Mouse (Mus musculus) limb, embryonic 13.5 days (tissue): Measurements from ENCODE around the gene Mettl13. TPM values are rescaled to one million over a fixed set of nuclear protein-coding genes. Genes with fewer than 3 reads are reported as not detected.

Experiments used
- ATAC-seq: fragments of 200-750 bp; cut with Nextera tagmentation; 2 replicates; pipeline ENCODE4 v1.8.0; 2017; ENCODE audit warnings: low read depth, moderate number of reproducible peaks, moderate TSS enrichment; ENCODE audit not compliant: low FRiP score
- H3K27ac ChIP-seq: fragments of 300-500 bp; sonication (generic); 2 replicates; pipeline ENCODE4 v1.5.1; 2015; ENCODE audit warnings: inconsistent platforms, mild to moderate bottlenecking, moderate library complexity
- H3K27me3 ChIP-seq: fragments of 300-500 bp; sonication (generic); 2 replicates; pipeline ENCODE4 v1.6.1; 2015; ENCODE audit warnings: mild to moderate bottlenecking, inconsistent platforms
- H3K36me3 ChIP-seq: fragments of 300-500 bp; sonication (generic); 2 replicates; pipeline ENCODE4 v1.6.1; 2015; ENCODE audit warnings: inconsistent platforms, mild to moderate bottlenecking, moderate library complexity
- H3K4me1 ChIP-seq: fragments of 300-500 bp; sonication (generic); 2 replicates; pipeline ENCODE4 v1.6.1; 2015; ENCODE audit warnings: inconsistent platforms
- H3K4me2 ChIP-seq: fragments of 300-500 bp; sonication (generic); replicated peaks from 2 replicates; pipeline ENCODE4 v1.6.1; 2015; ENCODE audit warnings: inconsistent platforms, mild to moderate bottlenecking, moderate library complexity
- H3K4me3 ChIP-seq: fragments of 300-500 bp; sonication (generic); 2 replicates; pipeline ENCODE4 v1.5.1; 2015; ENCODE audit warnings: moderate library complexity, mild to moderate bottlenecking, inconsistent platforms
- H3K9ac ChIP-seq: fragments of 300-500 bp; sonication (generic); 2 replicates; pipeline ENCODE4 v1.6.1; 2015; ENCODE audit warnings: mild to moderate bottlenecking, inconsistent platforms
- H3K9me3 ChIP-seq: fragments of 300-500 bp; sonication (generic); 2 replicates; pipeline ENCODE4 v1.6.1; 2016; ENCODE audit warnings: inconsistent platforms
- WGBS: fragments of 180-500 bp; shearing (Covaris S2); methylation state at CpG from one replicate; pipeline ENCODE4 v1.1.7; 2015; 5-methylcytosine and 5-hydroxymethylcytosine counted together
- polyA plus RNA-seq: library from polyadenylated mRNA; unstranded; fragments of >200 nt; fragmentation: Nextera tagmentation; extraction: Ambion mirVana; gene quantifications from 2 replicates; pipeline ENCODE4 v1.2.1, GENCODE M21; 2015

The Mettl13 gene
- polyA plus RNA-seq, 1 experiment from 2014 or later: 31.8 TPM

DNA sequence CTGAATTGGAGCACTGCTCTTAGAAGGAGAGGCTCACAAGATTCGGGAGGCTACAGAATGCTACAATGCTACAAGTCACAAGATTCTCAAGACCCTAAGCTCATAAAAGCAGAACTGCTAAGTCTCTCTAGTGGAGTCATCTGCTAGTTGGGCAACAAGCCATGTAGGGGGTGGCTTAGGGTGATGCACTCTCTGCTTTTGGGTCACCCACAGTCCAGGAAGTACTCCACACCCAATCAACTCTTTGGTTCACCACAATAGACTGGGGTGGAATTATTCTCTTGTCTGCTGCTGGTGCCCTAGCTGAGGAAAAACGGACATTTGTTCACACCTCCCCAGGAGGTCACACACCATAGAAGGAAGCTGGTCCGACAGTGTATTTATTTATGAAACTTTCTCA, 16.6 kb upstream of the Mettl13 start:
- Histone ChIP-seq H3K36me3 (no peaks in the 10 kb centered on the region), H3K4me2 (no peak overlapping the region), H3K27ac (no peak overlapping the region), H3K9me3 (no peaks in the 10 kb centered on the region), H3K4me1 (peaks cover 13% of the 10 kb centered on the region), H3K27me3 (no peaks in the 10 kb centered on the region), H3K9ac (no peak overlapping the region), H3K4me3 (no peak overlapping the region)
- 58% methylated on average over 3 of the region's 3 CpGs for WGBS
- no peak for ATAC-seq

DNA sequence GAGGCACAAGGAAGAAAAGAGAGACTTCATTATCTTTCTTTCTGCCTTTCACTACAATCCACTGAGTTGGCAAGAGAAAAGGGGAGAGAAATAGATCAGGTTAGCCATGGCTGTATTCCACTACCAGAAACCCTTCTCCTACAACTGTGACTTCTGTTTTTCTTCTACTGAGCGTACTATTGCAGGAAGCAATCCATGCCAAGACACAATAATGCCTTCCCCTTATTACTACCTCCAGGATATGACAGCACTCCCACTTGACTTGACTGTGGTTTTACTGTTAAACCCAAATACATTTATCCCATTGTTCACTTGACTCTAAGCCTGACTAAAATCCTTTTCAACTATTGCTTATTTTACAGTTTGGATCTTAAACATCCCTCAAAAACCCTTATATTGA, 14.9 kb upstream of the Mettl13 start:
- no peak overlapping the region for H3K4me2 ChIP-seq
- ATAC-seq: no peak
- H3K4me1 ChIP-seq: peaks cover 7% of the 10 kb centered on the region; the same call in 1 of the 2 replicates
- no peak overlapping the region for H3K4me3 ChIP-seq
- 79% methylated on average over 1 of the region's 1 CpGs for WGBS
- no peak overlapping the region for H3K9ac ChIP-seq
- H3K9me3 ChIP-seq: no peaks in the 10 kb centered on the region
- no peaks in the 10 kb centered on the region for H3K36me3 ChIP-seq
- H3K27me3 ChIP-seq: no peaks in the 10 kb centered on the region
- no peak overlapping the region for H3K27ac ChIP-seq

DNA sequence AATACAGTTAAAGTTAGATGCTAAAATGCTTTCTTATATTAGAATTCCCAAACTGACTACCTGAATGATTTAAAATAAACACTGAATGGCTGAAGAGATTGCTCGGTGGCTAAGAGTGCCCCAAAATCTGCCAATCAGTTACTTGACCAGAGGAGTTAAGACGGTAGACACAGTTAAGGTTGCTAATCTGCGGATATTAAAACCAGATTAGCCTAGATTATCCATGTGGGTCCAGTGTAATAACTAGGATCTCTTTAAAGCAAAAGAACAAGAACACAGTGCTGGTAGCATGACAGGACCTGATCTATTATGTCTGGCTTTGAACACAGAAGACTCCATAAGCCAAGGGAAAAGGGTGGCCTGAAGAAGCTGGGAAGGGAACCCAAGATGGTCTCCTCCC, 5.8 kb upstream of the Mettl13 start:
- 79% methylated on average over 3 of the region's 3 CpGs for WGBS
- no peak for ATAC-seq

DNA sequence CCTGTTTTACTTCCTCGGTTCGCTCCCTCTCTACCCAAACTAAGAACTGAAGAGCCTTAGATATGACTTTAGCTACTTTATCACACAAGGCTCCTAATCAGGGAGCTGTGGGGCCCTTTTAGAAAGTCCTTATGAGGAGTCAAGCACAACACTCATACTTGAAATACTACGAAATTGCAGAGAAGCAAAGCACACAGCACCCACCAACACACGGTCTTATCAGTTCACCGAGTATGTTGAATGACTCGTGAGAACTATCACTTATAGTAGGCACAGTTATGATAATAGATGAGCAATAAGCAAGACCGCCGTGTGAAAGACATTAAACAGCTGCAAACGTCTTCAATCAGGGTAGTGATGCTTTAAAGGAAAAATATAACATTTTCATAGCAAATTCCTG, 4.6 kb upstream of the Mettl13 start:
- H3K4me2 ChIP-seq: no peak overlapping the region
- 0 out of 2 replicates have a peak, but pooled peaks cover 4% of the 10 kb centered on the region for H3K4me1 ChIP-seq
- no peaks in the 10 kb centered on the region for H3K27me3 ChIP-seq
- no peaks in the 10 kb centered on the region for H3K36me3 ChIP-seq
- ATAC-seq: no peak
- no peak overlapping the region for H3K27ac ChIP-seq
- H3K9ac ChIP-seq: no peak overlapping the region
- no peak overlapping the region for H3K4me3 ChIP-seq
- H3K9me3 ChIP-seq: no peaks in the 10 kb centered on the region
- whole genome bisulfite sequencing: 83% methylated on average over 9 of the region's 9 CpGs

More for the DNA sequence above, 5.8 kb upstream of the Mettl13 start:
- no peak overlapping the region for H3K9ac ChIP-seq
- H3K4me2 ChIP-seq: no peak overlapping the region
- no peaks in the 10 kb centered on the region for H3K9me3 ChIP-seq
- no peaks in the 10 kb centered on the region for H3K36me3 ChIP-seq
- H3K27me3 ChIP-seq: no peaks in the 10 kb centered on the region
- H3K27ac ChIP-seq: no peak overlapping the region
- H3K4me3 ChIP-seq: no peak overlapping the region
- H3K4me1 ChIP-seq: 0 out of 2 replicates have a peak, but pooled peaks cover under 1% of the 10 kb centered on the region

DNA sequence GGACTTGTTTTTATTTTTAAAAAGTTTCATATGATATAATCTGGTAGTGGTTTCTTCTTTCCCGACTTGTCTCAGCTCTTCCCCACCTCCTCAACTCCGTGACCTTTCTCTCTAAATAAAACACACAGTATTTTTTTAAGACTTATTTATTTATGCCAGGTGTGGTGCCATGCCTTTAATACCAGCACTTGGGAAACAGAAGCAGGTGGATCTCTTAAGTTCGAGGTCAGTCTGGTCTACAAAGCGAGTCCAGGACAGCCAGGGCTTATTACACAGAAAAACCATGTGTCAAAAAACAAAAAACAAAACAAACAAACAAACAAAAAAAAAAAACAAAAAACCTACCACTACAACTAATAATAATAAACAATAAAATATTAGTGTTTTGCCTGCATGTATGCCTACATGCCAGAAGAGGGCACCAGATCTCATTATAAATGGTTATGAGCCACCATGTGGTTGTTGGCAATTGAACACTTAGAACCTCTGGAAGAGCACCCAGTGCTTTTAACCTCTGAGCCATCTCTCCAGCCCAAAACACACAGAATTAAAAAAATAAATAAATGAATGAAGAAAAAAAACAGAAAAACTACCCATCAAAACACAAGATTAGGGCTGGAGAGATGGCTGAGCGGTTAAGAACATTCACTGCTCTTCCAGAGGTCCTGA, 1.4 kb upstream of the Mettl13 start:
- Histone ChIP-seq H3K4me1 (peaks cover 17% of the 10 kb centered on the region), H3K9ac (no peak overlapping the region), H3K4me3 (no peak overlapping the region), H3K27me3 (no peaks in the 10 kb centered on the region), H3K4me2 (no peak overlapping the region), H3K27ac (no peak overlapping the region), H3K36me3 (peaks cover 16% of the 10 kb centered on the region), H3K9me3 (no peaks in the 10 kb centered on the region)
- WGBS: 73% methylated on average over 5 of the region's 5 CpGs
- ATAC-seq: no peak

DNA sequence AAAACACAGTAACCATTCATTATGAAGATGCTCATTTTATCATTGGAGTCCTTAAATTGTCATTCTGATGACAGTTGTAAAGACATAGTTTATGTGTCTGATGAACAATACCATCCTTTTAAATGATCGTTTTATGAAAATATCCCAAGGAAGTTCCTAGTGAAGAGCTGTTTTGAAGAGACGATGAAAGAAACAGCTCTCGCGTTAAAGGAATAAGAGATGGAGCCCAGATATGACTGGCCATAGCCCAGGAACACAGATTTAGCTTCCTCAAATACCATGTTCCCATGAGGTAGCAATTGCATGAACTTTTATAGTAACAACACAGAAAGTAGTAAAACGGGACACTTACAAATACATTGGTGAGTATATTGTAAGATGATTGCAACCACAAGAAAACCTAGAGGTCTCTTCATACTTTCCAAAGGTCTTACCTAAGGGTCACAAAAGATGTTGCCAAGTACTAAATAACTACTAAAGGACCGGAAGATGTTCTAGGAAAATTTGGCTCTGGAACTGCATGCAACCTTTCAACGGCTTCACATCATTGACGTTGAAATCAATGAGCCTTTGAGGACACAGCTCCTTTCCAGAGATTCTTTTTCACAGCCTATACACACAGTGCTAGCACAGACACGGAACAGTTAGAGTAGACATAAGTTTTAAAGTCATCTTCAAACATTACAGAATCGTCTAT, 714 bp upstream of the Mettl13 start:
- no peak for ATAC-seq
- H3K9ac ChIP-seq: peak overlapping the region; percentile 70
- peak overlapping the region; percentile 96 for H3K4me2 ChIP-seq
- peaks cover 23% of the 10 kb centered on the region for H3K36me3 ChIP-seq
- H3K4me3 ChIP-seq: peak overlapping the region; percentile 71
- H3K4me1 ChIP-seq: peaks cover 17% of the 10 kb centered on the region
- peak overlapping the region; percentile 75; the same call in 1 of the 2 replicates for H3K27ac ChIP-seq
- H3K9me3 ChIP-seq: no peaks in the 10 kb centered on the region
- 68% methylated on average over 10 of the region's 10 CpGs for WGBS
- H3K27me3 ChIP-seq: no peaks in the 10 kb centered on the region

DNA sequence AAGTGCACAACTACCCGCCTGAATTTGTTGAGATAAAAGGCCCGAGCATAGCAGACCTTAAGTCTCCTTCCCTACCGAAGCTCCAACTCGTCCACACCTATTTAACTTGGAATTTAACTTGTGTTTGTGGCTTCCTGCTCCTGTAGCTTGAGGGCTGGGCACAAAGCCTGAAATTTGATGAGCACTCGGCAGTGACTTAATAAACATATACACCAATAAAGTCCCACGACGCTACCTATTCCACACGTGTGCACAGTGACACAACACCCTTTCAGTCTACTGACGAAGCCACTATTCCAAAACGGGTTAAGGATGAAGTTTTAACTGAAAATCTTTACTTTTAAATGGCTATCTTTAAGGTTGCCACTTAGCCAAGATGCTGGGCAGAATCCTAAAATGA, 744 bp downstream of the Mettl13 start:
- no peaks in the 10 kb centered on the region for H3K9me3 ChIP-seq
- H3K4me2 ChIP-seq: peak overlapping the region; percentile 96
- H3K4me1 ChIP-seq: peaks cover 17% of the 10 kb centered on the region
- WGBS: 4% methylated on average over 10 of the region's 10 CpGs
- ATAC-seq: no peak
- no peaks in the 10 kb centered on the region for H3K27me3 ChIP-seq
- peak overlapping the region; percentile 80 for H3K9ac ChIP-seq
- peak overlapping the region; percentile 71 for H3K4me3 ChIP-seq
- peaks cover 36% of the 10 kb centered on the region for H3K36me3 ChIP-seq
- H3K27ac ChIP-seq: no peak overlapping the region

DNA sequence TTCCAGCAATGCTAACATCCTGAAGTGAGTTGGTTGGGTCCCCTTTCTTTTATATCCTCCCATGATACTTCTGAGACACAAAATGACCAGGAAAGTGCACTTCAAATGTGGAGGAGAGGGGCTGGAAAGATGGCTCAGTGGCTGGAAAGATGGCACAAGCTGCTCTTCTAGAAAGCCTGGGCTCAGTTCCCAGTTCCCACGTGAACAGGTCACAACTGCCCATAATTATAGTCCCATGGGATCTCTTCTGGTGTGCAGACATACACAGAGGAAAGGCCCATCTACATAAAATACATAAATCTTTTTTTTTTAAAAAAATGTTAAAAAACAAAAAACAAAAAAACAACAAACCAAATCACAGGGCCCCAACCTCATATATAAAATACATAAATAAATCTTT, 5.1 kb downstream of the Mettl13 start:
- Histone ChIP-seq H3K27ac (no peak overlapping the region), H3K4me1 (peaks cover 13% of the 10 kb centered on the region), H3K27me3 (no peaks in the 10 kb centered on the region), H3K9ac (no peak overlapping the region), H3K9me3 (no peaks in the 10 kb centered on the region), H3K4me2 (no peak overlapping the region), H3K4me3 (no peak overlapping the region), H3K36me3 (peaks cover 78% of the 10 kb centered on the region)
- WGBS: 78% methylated on average over 1 of the region's 1 CpGs
- no peak for ATAC-seq

DNA sequence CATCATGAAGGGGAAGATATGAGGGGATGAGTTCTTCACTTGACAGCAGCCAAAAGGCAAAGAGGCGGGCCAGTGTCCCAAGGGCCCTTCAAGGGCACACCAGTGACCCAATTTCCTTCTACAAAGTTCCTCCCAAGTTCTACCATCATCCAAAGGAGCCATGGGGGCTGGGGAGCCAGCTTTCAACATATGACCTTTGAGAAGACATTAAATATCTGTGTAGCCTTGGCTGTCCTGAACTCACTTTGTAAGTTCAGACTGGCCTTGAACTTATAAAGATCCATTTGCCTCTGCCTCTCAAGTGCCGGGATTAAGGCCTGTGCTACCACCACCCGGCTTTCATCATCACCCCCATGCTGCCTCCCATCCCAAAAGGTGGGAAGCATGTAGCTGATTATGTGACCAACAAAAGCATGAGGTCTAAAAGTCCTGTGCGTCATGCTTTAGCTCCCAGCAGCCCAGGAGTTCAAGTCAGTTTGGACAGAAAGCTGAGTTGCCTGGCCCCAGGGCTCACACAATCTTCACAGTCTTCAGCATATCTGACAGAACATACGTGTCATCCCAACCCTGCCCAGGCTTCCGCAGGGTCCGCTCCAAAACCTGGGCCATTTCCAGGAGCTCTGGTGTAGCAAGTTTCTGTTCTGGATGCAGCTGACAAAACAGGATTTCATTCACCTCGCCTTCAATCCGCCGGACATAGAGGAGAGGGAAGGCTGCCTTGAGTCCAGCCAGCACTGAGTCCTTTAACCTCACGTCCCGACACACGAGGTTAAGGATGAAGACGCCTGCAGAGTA, 14.4 kb downstream of the Mettl13 start:
- Histone ChIP-seq H3K4me3 (no peak overlapping the region), H3K9ac (no peak overlapping the region), H3K9me3 (no peaks in the 10 kb centered on the region), H3K36me3 (peaks cover 68% of the 10 kb centered on the region), H3K27ac (no peak overlapping the region), H3K4me1 (no peaks in the 10 kb centered on the region), H3K4me2 (no peak overlapping the region), H3K27me3 (no peaks in the 10 kb centered on the region)
- WGBS: 91% methylated on average over 14 of the region's 14 CpGs
- ATAC-seq: no peak

DNA sequence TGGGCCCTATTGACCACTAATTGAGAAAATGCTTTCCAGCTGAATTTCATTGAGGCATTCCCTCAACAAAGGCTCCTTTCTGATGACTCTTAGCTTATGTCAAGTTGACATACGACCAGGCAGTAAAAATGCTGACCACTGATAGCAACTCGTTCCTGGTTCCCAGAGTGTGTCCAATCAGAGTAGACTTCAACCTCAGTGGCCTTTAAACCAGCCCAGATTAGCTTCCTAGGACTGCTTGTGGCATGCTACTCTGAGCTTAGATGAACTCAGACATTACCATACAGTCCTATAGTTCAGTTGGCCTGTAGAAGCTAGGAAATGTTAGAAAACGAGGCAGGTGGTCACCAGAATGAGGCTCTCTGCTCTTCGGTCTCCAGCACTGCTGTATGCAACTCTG, 16.0 kb downstream of the Mettl13 start:
- Histone ChIP-seq H3K27ac (no peak overlapping the region), H3K9ac (no peak overlapping the region), H3K27me3 (no peaks in the 10 kb centered on the region), H3K4me2 (no peak overlapping the region), H3K4me3 (no peak overlapping the region), H3K4me1 (no peaks in the 10 kb centered on the region), H3K36me3 (peaks cover 57% of the 10 kb centered on the region), H3K9me3 (0 out of 2 replicates have a peak, but pooled peaks cover 7% of the 10 kb centered on the region)
- ATAC-seq: no peak
- 62% methylated on average over 4 of the region's 4 CpGs for WGBS

DNA sequence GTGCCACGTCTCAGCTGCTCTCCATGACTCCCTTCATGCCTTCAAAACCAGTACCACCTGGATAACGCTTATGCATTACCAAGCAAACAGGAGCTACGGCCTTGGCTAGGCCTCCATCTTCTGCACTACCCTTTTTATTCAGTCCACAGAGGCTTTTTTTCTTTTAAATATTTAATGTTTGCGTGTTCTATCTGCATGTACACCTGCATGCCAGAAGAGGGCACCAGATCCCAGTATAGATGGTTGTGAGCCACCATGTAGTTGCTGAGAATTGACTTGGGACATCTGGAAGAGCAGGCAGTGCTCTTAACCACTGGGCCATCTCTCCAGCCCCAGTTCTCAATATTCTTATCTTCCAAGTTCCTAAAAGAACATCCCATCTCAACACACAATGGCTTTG, 16.8 kb downstream of the Mettl13 start:
- Histone ChIP-seq H3K27me3 (no peaks in the 10 kb centered on the region), H3K36me3 (peaks cover 49% of the 10 kb centered on the region), H3K9me3 (0 out of 2 replicates have a peak, but pooled peaks cover 7% of the 10 kb centered on the region), H3K27ac (no peak overlapping the region), H3K4me1 (no peaks in the 10 kb centered on the region), H3K9ac (no peak overlapping the region), H3K4me3 (no peak overlapping the region), H3K4me2 (no peak overlapping the region)
- no peak for ATAC-seq
- 76% methylated on average over 4 of the region's 4 CpGs for WGBS

DNA sequence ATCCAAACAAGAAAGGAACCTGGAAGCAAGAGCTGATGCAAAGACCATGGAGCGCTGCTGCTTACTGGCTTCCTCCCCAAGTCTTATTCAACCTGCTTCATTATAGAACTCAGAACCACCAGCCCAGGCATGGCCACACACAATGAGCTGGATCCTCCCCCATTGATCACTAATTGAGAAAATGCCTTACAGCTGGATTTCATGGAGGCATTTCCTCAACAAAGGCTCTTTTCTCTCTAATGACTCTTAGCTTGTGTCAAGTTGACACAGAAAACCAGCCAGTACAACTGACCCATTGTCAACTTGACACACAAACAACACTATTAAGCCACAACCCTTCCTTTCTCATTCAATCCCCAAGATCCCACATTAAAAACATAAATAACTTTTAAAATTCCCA, 17.7 kb downstream of the Mettl13 start:
- no peak overlapping the region for H3K27ac ChIP-seq
- 82% methylated on average over 1 of the region's 1 CpGs for WGBS

More for the DNA sequence above, 17.7 kb downstream of the Mettl13 start:
- no peak overlapping the region for H3K4me2 ChIP-seq
- no peak overlapping the region for H3K9ac ChIP-seq
- H3K27me3 ChIP-seq: no peaks in the 10 kb centered on the region
- no peak overlapping the region for H3K4me3 ChIP-seq
- no peak for ATAC-seq
- H3K36me3 ChIP-seq: peaks cover 40% of the 10 kb centered on the region
- H3K4me1 ChIP-seq: no peaks in the 10 kb centered on the region
- 0 out of 2 replicates have a peak, but pooled peaks cover 7% of the 10 kb centered on the region for H3K9me3 ChIP-seq
